Mouse (Mus musculus) liver, embryonic 14.5 days (tissue): ENCODE results near the gene Chst7. TPM values are rescaled to one million over a fixed set of nuclear protein-coding genes. Genes with fewer than 3 reads are reported as not detected.

ENCODE experiments used
- ATAC-seq: fragments of 200-750 bp; cut with Nextera tagmentation; 2 replicates; pipeline ENCODE4 v1.8.0; 2017; ENCODE audit warnings: moderate number of reproducible peaks, mild to moderate bottlenecking, moderate library complexity; ENCODE audit not compliant: insufficient read depth
- DNase-seq, 3 experiments: peaks; one replicate each; pipeline ENCODE4 v3.0.0-alpha.2; 2012 to 2013; ENCODE audit warnings: low read depth in 3 of 3, low spot score in 3 of 3
- H3K27ac ChIP-seq: fragments of 300-500 bp; sonication (generic); 2 replicates; pipeline ENCODE4 v1.5.1; 2014; ENCODE audit warnings: moderate library complexity, mild to moderate bottlenecking, control low read depth, inconsistent platforms
- H3K27me3 ChIP-seq: fragments of 300-500 bp; sonication (generic); 2 replicates; pipeline ENCODE4 v1.6.1; 2014; ENCODE audit warnings: mild to moderate bottlenecking, low read length, moderate library complexity; ENCODE audit not compliant: control insufficient read depth, insufficient read depth
- H3K36me3 ChIP-seq: fragments of 300-500 bp; sonication (generic); replicated peaks from 2 replicates; pipeline ENCODE4 v1.6.1; 2014; ENCODE audit warnings: low read depth; ENCODE audit not compliant: control insufficient read depth, insufficient read depth
- H3K4me1 ChIP-seq, 2 experiments: fragments of 200-500 bp in 1 of 2; fragments of 300-500 bp in 1 of 2; sonication (generic) in 1 of 2; replicated peaks; 2 replicates each; pipeline ENCODE4 v1.6.1; 2012 to 2014; ENCODE audit warnings: antibody characterized with exemption in 1 of 2, inconsistent platforms in 1 of 2, low read length in 1 of 2; ENCODE audit not compliant: control insufficient read depth in 2 of 2, insufficient read depth in 2 of 2
- H3K4me2 ChIP-seq: fragments of 300-500 bp; sonication (generic); 2 replicates; pipeline ENCODE4 v1.6.1; 2014; ENCODE audit warnings: low read depth, mild to moderate bottlenecking, control low read depth, moderate library complexity
- H3K4me3 ChIP-seq, 2 experiments: fragments of 200-500 bp in 1 of 2; fragments of 300-500 bp in 1 of 2; sonication (generic) in 1 of 2; 2 replicates each; pipeline ENCODE4 v1.5.1; 2012 to 2014; ENCODE audit warnings: low read depth in 2 of 2, low read length in 2 of 2, mild to moderate bottlenecking in 2 of 2, control low read depth in 1 of 2, inconsistent platforms in 1 of 2, moderate library complexity in 1 of 2; ENCODE audit not compliant: insufficient read depth in 1 of 2
- H3K9ac ChIP-seq: fragments of 300-500 bp; sonication (generic); replicated peaks from 2 replicates; pipeline ENCODE4 v1.6.1; 2014; ENCODE audit warnings: mild to moderate bottlenecking, control low read depth, moderate library complexity
- H3K9me3 ChIP-seq: fragments of 300-500 bp; sonication (generic); 2 replicates; pipeline ENCODE4 v1.6.1; 2016; ENCODE audit warnings: low read length, mixed read lengths; ENCODE audit not compliant: control insufficient read depth
- CTCF ChIP-seq: IDR thresholded peaks from 2 replicates; pipeline ENCODE4 v1.5.1; 2016; ENCODE audit warnings: antibody characterized with exemption, low read depth, control low read depth
- EP300 ChIP-seq: IDR thresholded peaks from 2 replicates; pipeline ENCODE4 v1.6.1; 2016; ENCODE audit warnings: antibody characterized with exemption, low read depth
- WGBS: fragments of 180-500 bp; shearing (Covaris S2); extraction: QIAGEN DNeasy Blood & Tissue Kit; methylation state at CpG from one replicate; pipeline ENCODE4 v1.1.7; 2014; ENCODE audit not compliant: insufficient replicate concordance; 5-methylcytosine and 5-hydroxymethylcytosine counted together
- polyA plus RNA-seq, 2 experiments: library from polyadenylated mRNA; depleted of rRNA in 1 of 2; stranded (reverse) in 1 of 2; unstranded in 1 of 2; fragments of >200 nt; fragmentation: Nextera tagmentation in 1 of 2; extraction: Ambion mirVana in 1 of 2; gene quantifications; 2 replicates each; pipeline versions ENCODE4 v1.2.1 to v1.2.3; 2012 to 2014

Gene Chst7
- polyA plus RNA-seq, 2 experiments, result 0.42 to 0.48 TPM

GRCm38 (mm10) chrX:20061764-20062480 lies 2.6 kb downstream of the Chst7 start:
- ATAC-seq (no peak), DNase-seq (no peak)
- no peak overlapping the region for H3K27ac ChIP-seq
- TF ChIP-seq EP300 (no peak), CTCF (no peak)
- no peaks in the 10 kb centered on the region for H3K36me3 ChIP-seq
- no peak overlapping the region for H3K4me3 ChIP-seq
- 42% methylated on average over 3 of the region's 3 CpGs for WGBS
- H3K9ac ChIP-seq, result no peak overlapping the region
- no peaks in the 10 kb centered on the region for H3K9me3 ChIP-seq
- no peaks in the 10 kb centered on the region for H3K4me1 ChIP-seq
- H3K4me2 ChIP-seq, result no peak overlapping the region
- H3K27me3 ChIP-seq, result peaks cover 11% of the 10 kb centered on the region

GRCm38 (mm10) chrX:20066636-20067035 lies 7.3 kb downstream of the Chst7 start:
- Histone ChIP-seq H3K9me3 (no peaks in the 10 kb centered on the region), H3K9ac (no peak overlapping the region), H3K4me3 (no peak overlapping the region), H3K27me3 (peaks cover under 1% of the 10 kb centered on the region; the same call in 1 of the 2 replicates), H3K36me3 (no peaks in the 10 kb centered on the region), H3K4me2 (no peak overlapping the region), H3K4me1 (no peaks in the 10 kb centered on the region), H3K27ac (no peak overlapping the region)
- TF ChIP-seq EP300, result no peak
- TF ChIP-seq CTCF, result no peak
- no peak for ATAC-seq
- DNase-seq, result no peak

GRCm38 (mm10) chrX:20070196-20070595 lies 10.8 kb downstream of the Chst7 start:
- Histone ChIP-seq H3K4me1 (no peaks in the 10 kb centered on the region), H3K27ac (no peak overlapping the region), H3K4me2 (no peak overlapping the region), H3K36me3 (no peaks in the 10 kb centered on the region), H3K9ac (no peak overlapping the region), H3K27me3 (no peaks in the 10 kb centered on the region), H3K9me3 (no peaks in the 10 kb centered on the region), H3K4me3 (no peak overlapping the region)
- 47% methylated on average over 4 of the region's 4 CpGs for WGBS
- DNase-seq (no peak), ATAC-seq (no peak)
- TF ChIP-seq CTCF (no peak), EP300 (no peak)

- 41% methylated on average over 2 of the region's 2 CpGs for WGBS
- TF ChIP-seq CTCF (no peak), EP300 (no peak)
- Histone ChIP-seq H3K9ac (no peak overlapping the region), H3K36me3 (no peaks in the 10 kb centered on the region), H3K4me2 (no peak overlapping the region), H3K27me3 (no peaks in the 10 kb centered on the region), H3K4me1 (no peaks in the 10 kb centered on the region), H3K27ac (no peak overlapping the region), H3K9me3 (no peaks in the 10 kb centered on the region), H3K4me3 (no peak overlapping the region)
- ATAC-seq, result no peak
- DNase-seq, result no peak
These were observed 58.4 kb downstream of the Chst7 start for GRCm38 (mm10) chrX:20117717-20118116.

GRCm38 (mm10) chrX:20125481-20125880 lies 66.1 kb downstream of the Chst7 start:
- DNase-seq, result no peak
- TF ChIP-seq EP300, result no peak
- TF ChIP-seq CTCF, result no peak
- Histone ChIP-seq H3K4me3 (no peak overlapping the region), H3K4me2 (no peak overlapping the region), H3K27me3 (no peaks in the 10 kb centered on the region), H3K9ac (no peak overlapping the region), H3K36me3 (no peaks in the 10 kb centered on the region), H3K4me1 (no peaks in the 10 kb centered on the region), H3K9me3 (no peaks in the 10 kb centered on the region), H3K27ac (no peak overlapping the region)
- WGBS, result 58% methylated on average over 2 of the region's 2 CpGs
- ATAC-seq, result no peak
